Mouse (Mus musculus): ENCODE results near the gene Ikzf4.

DNA sequence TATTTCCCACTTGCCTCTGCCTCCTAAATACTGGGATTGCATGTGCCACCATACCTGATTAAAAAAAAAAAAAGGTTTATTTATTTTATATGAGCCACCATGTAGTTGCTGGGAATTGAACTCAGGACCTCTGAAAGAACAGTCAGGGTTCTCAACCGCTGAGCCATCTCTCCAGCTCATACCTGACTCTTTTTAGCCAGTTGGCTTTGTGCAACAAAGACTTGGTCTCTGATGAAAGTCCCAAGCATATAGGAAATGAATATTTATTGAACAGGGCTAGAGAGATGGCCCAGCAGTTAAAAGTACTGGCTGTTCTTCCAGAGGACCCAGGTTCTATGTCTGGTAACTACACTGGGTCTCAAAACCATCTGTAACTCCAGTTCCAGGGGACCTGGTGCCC lies 27.2 kb downstream of the Ikzf4 start:
- TF ChIP-seq CTCF (IDR thresholded peaks at IDR 0.05) = no peak
- no peak for TF ChIP-seq EP300 (IDR thresholded peaks at IDR 0.05; ENCODE audit: insufficient read depth, low read depth, low read length)
- no peak for TF ChIP-seq POLR2A (IDR thresholded peaks at IDR 0.05; ENCODE audit: insufficient read depth, low read depth, low read length)

All from heart, adult 2 months (tissue).